Mouse (Mus musculus) midbrain, embryonic 13.5 days (tissue): ENCODE results near the gene Gatb. TPM values are rescaled to one million over a fixed set of nuclear protein-coding genes. Genes with fewer than 3 reads are reported as not detected.
A peak's percentile ranks its signal among the peaks of the same experiment; 100 is the strongest.

Experiments used
- ATAC-seq: fragments of 200-750 bp; cut with Nextera tagmentation; 2 replicates; pipeline ENCODE4 v1.8.0; 2017; ENCODE audit warnings: mild to moderate bottlenecking, moderate TSS enrichment, moderate library complexity
- H3K27ac ChIP-seq: fragments of 300-500 bp; sonication (generic); 2 replicates; pipeline ENCODE4 v1.5.1; 2015; ENCODE audit warnings: inconsistent platforms, mild to moderate bottlenecking, moderate library complexity
- H3K27me3 ChIP-seq: fragments of 300-500 bp; sonication (generic); 2 replicates; pipeline ENCODE4 v1.6.1; 2015; ENCODE audit warnings: mild to moderate bottlenecking, inconsistent platforms
- H3K36me3 ChIP-seq: fragments of 300-500 bp; sonication (generic); 2 replicates; pipeline ENCODE4 v1.6.1; 2015; ENCODE audit warnings: mild to moderate bottlenecking, inconsistent platforms
- H3K4me1 ChIP-seq: fragments of 300-500 bp; sonication (generic); replicated peaks from 2 replicates; pipeline ENCODE4 v1.6.1; 2015; ENCODE audit warnings: inconsistent platforms
- H3K4me2 ChIP-seq: fragments of 300-500 bp; sonication (generic); replicated peaks from 2 replicates; pipeline ENCODE4 v1.6.1; 2015; ENCODE audit warnings: moderate library complexity, mild to moderate bottlenecking, inconsistent platforms
- H3K4me3 ChIP-seq: fragments of 300-500 bp; sonication (generic); replicated peaks from 2 replicates; pipeline ENCODE4 v1.5.1; 2015; ENCODE audit warnings: mild to moderate bottlenecking, inconsistent platforms
- H3K9ac ChIP-seq: fragments of 300-500 bp; sonication (generic); replicated peaks from 2 replicates; pipeline ENCODE4 v1.6.1; 2015; ENCODE audit warnings: mild to moderate bottlenecking, inconsistent platforms
- H3K9me3 ChIP-seq: fragments of 300-500 bp; sonication (generic); 2 replicates; pipeline ENCODE4 v1.6.1; 2016; ENCODE audit warnings: mild to moderate bottlenecking, inconsistent platforms
- WGBS: fragments of 180-500 bp; shearing (Covaris S2); methylation state at CpG from one replicate; pipeline ENCODE4 v1.1.7; 2015; 5-methylcytosine and 5-hydroxymethylcytosine counted together
- polyA plus RNA-seq: library from polyadenylated mRNA; unstranded; fragments of >200 nt; fragmentation: Nextera tagmentation; extraction: Ambion mirVana; gene quantifications from 2 replicates; pipeline ENCODE4 v1.2.1, GENCODE M21; 2015

Gatb gene
- polyA plus RNA-seq, 1 experiment from 2014 or later: 25.0 TPM

DNA sequence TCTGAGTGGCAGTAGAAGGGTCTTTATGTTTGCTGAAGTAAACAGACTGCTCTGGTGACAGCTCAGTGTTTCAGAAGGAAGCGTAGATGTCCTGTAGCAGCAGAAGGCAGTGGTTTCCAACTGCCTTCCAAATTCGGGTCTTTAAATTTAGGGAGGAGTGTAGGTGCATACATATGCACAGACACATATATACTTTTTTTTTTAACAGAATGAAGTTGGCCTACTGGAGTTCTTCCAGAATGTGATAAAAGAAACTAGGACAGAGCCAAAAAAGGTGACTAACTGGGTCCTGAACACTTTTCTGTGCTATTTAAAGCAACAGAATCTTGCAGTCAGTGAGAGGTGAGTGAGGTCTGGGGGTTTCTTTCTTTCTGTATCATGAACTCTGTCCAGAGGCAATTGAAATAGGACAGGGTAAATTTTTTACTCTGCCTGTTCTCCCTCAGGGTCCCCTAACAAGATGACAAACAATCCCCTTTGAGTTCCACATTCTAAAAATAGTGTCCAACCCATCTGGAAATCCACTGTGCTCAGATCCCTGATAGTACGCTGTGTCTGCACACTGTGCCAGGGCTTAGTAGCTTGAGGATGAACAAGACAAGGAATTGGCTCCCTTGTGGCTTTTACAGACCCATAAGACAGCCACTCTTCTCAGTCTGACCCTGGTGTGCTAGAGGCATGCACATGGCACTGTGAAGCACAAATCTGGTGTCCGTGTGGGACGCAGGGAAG is 63.0 kb downstream of the Gatb start:
- 95% methylated on average over 5 of the region's 5 CpGs for WGBS
- Histone ChIP-seq H3K4me2 (no peak overlapping the region), H3K9me3 (no peaks in the 10 kb centered on the region), H3K4me3 (no peak overlapping the region), H3K9ac (no peak overlapping the region), H3K36me3 (no peaks in the 10 kb centered on the region), H3K27ac (no peak overlapping the region), H3K4me1 (no peaks in the 10 kb centered on the region), H3K27me3 (no peaks in the 10 kb centered on the region)
- no peak for ATAC-seq

GRCm38 (mm10) chr3:85641751-85642150 is 67.8 kb downstream of the Gatb start:
- Histone ChIP-seq H3K4me3 (no peak overlapping the region), H3K4me2 (no peak overlapping the region), H3K27ac (no peak overlapping the region), H3K27me3 (no peaks in the 10 kb centered on the region), H3K36me3 (0 out of 2 replicates have a peak, but pooled peaks cover 5% of the 10 kb centered on the region), H3K4me1 (no peaks in the 10 kb centered on the region), H3K9me3 (no peaks in the 10 kb centered on the region), H3K9ac (no peak overlapping the region)
- no peak for ATAC-seq
- WGBS: 84% methylated on average over 3 of the region's 3 CpGs

- Histone ChIP-seq H3K4me1 (no peaks in the 10 kb centered on the region), H3K9me3 (no peaks in the 10 kb centered on the region), H3K36me3 (peaks cover 7% of the 10 kb centered on the region; the same call in 1 of the 2 replicates), H3K27ac (0 out of 2 replicates have a peak overlapping the region, but pooled peaks have one; percentile 47), H3K4me3 (no peak overlapping the region), H3K27me3 (no peaks in the 10 kb centered on the region), H3K9ac (no peak overlapping the region), H3K4me2 (no peak overlapping the region)
- over 99% methylated on average over 3 of the region's 3 CpGs for WGBS
- ATAC-seq: no peak
These were observed 70.9 kb downstream of the Gatb start for GRCm38 (mm10) chr3:85644814-85645213.

- Histone ChIP-seq H3K27ac (peak overlapping the region; percentile 47; the same call in 1 of the 2 replicates), H3K4me3 (no peak overlapping the region), H3K36me3 (peaks cover 7% of the 10 kb centered on the region; the same call in 1 of the 2 replicates), H3K4me1 (no peaks in the 10 kb centered on the region), H3K4me2 (no peak overlapping the region), H3K27me3 (no peaks in the 10 kb centered on the region), H3K9ac (no peak overlapping the region), H3K9me3 (no peaks in the 10 kb centered on the region)
- WGBS: 80% methylated on average over 7 of the region's 7 CpGs
- ATAC-seq: peak; percentile 53; the same call in 1 of the 2 replicates
These were observed 71.6 kb downstream of the Gatb start for GRCm38 (mm10) chr3:85645517-85646004.

DNA sequence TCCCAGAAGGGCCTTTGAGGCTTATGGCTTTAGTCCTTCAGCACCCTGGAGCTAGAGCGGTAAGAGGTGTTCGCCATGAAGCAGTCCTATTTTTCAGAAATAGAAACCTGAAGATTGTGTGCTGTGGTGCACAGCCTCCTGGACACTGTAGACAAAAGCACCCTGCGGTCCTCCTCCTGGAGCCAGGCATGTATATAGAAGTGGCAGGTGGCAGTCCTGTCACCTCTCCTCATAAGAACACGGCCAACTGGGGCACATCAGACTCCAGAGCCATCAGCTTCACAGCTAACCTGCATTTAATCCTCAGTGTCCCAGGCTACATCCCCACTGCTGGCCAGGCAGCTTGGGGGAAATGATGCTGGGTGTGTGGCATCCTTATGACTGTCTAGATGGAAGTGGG is 75.3 kb downstream of the Gatb start:
- 90% methylated on average over 4 of the region's 4 CpGs for WGBS
- H3K9ac ChIP-seq: no peak overlapping the region
- H3K4me2 ChIP-seq: no peak overlapping the region
- peaks cover 7% of the 10 kb centered on the region for H3K4me1 ChIP-seq
- ATAC-seq: no peak
- H3K4me3 ChIP-seq: no peak overlapping the region
- no peak overlapping the region for H3K27ac ChIP-seq
- H3K9me3 ChIP-seq: no peaks in the 10 kb centered on the region
- no peaks in the 10 kb centered on the region for H3K27me3 ChIP-seq
- H3K36me3 ChIP-seq: peaks cover 7% of the 10 kb centered on the region; the same call in 1 of the 2 replicates

DNA sequence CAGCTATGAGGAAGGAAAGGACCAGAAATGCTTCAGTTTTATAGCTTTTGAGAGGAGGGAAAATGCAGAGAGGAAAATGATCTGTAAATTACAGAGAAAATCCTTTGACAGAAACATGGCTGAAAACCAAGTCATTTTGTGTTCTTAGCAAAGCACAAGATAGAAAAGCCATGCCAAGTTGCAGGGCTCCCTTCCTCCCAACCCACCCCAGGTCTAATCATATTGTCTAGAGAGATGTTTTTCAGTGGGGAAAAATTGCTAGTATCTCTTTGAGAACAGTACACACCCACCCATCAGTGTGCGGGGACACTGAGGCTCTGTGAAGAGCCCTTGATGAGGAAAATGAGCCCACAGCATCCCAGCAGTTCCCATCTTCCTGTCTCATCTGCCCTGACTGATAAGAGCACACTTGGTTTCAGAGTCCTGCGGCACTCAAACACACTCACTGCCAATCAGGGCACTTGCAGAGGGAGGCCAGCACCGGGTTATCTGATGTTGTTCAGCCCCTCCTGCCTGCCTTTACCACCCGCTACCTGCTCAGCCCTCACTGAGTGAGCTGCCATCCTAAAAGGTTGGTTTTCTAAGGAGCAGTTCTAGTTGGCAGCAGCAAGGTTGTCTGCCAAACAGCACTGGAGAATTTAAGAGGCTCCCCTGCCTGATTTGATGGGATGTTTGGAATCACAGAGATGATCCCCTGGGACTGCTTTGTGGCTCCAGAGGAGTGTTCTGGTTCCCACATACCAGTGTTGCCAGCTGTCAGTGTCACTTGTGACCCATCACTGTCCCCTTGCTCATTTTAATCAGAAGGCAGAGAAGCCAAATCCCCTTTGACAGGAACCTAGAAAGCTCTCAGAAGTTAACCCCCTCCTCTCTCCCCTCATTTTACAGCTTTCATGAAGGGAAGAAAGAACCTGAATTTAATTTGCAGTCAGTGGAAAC is 79.1 kb downstream of the Gatb start:
- H3K36me3 ChIP-seq: peaks cover 9% of the 10 kb centered on the region; the same call in 1 of the 2 replicates
- H3K4me1 ChIP-seq: peaks cover 7% of the 10 kb centered on the region
- H3K27ac ChIP-seq: 0 out of 2 replicates have a peak overlapping the region, but pooled peaks have one; percentile 19
- 0 out of 2 replicates have a peak, but pooled peaks have one; percentile 30 for ATAC-seq
- no peak overlapping the region for H3K4me3 ChIP-seq
- H3K9ac ChIP-seq: no peak overlapping the region
- H3K27me3 ChIP-seq: no peaks in the 10 kb centered on the region
- no peaks in the 10 kb centered on the region for H3K9me3 ChIP-seq
- H3K4me2 ChIP-seq: no peak overlapping the region
- 68% methylated on average over 4 of the region's 4 CpGs for WGBS

DNA sequence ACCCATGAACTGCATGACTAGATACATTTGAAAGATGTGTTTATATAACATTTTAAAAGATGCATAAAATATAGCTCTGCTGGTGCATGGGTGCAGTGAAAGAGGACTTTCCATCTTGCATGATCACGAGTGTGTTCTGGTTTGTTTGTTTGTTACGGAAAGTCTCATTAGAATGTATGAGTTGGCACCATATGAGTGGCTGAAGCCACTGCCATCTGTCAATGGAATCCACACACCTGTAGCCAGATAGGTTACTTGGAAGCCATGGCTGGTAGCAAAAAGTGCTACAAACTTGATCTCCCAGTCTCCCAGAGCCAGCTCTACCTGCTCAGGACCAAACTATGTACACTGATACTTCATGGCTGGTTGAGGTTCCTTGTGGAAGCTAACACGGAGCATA is 81.6 kb downstream of the Gatb start:
- H3K9ac ChIP-seq: no peak overlapping the region
- no peak overlapping the region for H3K4me3 ChIP-seq
- 98% methylated on average over 3 of the region's 3 CpGs for WGBS
- no peaks in the 10 kb centered on the region for H3K27me3 ChIP-seq
- peaks cover 7% of the 10 kb centered on the region; the same call in 1 of the 2 replicates for H3K36me3 ChIP-seq
- H3K4me2 ChIP-seq: no peak overlapping the region
- no peaks in the 10 kb centered on the region for H3K9me3 ChIP-seq
- H3K4me1 ChIP-seq: peaks cover 7% of the 10 kb centered on the region
- no peak overlapping the region for H3K27ac ChIP-seq
- ATAC-seq: no peak

DNA sequence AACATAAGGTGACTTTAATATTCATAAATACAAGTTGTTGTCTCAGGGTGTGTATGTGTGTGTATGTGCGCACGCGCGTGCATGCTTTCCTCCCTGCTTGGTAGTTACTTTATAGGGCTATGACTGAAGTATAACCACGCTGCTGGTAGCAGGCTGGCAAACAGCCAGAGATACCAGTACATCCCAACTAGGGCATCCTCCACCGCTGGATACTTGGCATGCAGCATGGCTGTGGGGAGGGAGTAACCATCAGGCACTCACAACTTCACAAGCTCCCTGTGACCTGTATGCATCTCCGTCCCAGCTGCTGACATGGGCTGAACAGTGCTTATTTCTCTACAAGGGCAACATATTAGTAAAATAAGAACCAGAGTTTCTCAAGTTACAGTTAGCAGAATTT is 85.8 kb downstream of the Gatb start:
- WGBS: 91% methylated on average over 7 of the region's 7 CpGs
- H3K27me3 ChIP-seq: no peaks in the 10 kb centered on the region
- H3K4me1 ChIP-seq: no peaks in the 10 kb centered on the region
- H3K36me3 ChIP-seq: peaks cover 6% of the 10 kb centered on the region; the same call in 1 of the 2 replicates
- H3K9me3 ChIP-seq: no peaks in the 10 kb centered on the region
- no peak overlapping the region for H3K4me2 ChIP-seq
- no peak overlapping the region for H3K9ac ChIP-seq
- no peak overlapping the region for H3K27ac ChIP-seq
- no peak for ATAC-seq
- no peak overlapping the region for H3K4me3 ChIP-seq

GRCm38 (mm10) chr3:85661926-85662813 is 88.3 kb downstream of the Gatb start:
- no peak for ATAC-seq

GRCm38 (mm10) chr3:85663826-85664225 is 89.9 kb downstream of the Gatb start:
- Histone ChIP-seq H3K27me3 (no peaks in the 10 kb centered on the region), H3K4me1 (no peaks in the 10 kb centered on the region), H3K4me3 (no peak overlapping the region), H3K4me2 (no peak overlapping the region), H3K36me3 (no peaks in the 10 kb centered on the region), H3K9me3 (no peaks in the 10 kb centered on the region), H3K27ac (no peak overlapping the region), H3K9ac (no peak overlapping the region)
- no peak for ATAC-seq
- WGBS: 69% methylated on average over 5 of the region's 5 CpGs

More at GRCm38 (mm10) chr3:85661926-85662813, 88.3 kb downstream of the Gatb start:
- H3K27ac ChIP-seq: no peak overlapping the region
- no peak overlapping the region for H3K4me2 ChIP-seq
- no peaks in the 10 kb centered on the region for H3K9me3 ChIP-seq
- no peak overlapping the region for H3K4me3 ChIP-seq
- H3K27me3 ChIP-seq: no peaks in the 10 kb centered on the region
- H3K36me3 ChIP-seq: no peaks in the 10 kb centered on the region
- H3K4me1 ChIP-seq: no peaks in the 10 kb centered on the region
- no peak overlapping the region for H3K9ac ChIP-seq
- WGBS: 74% methylated on average over 10 of the region's 10 CpGs

- H3K9me3 ChIP-seq: no peaks in the 10 kb centered on the region
- WGBS: 88% methylated on average over 10 of the region's 10 CpGs
- no peaks in the 10 kb centered on the region for H3K36me3 ChIP-seq
- H3K4me1 ChIP-seq: no peaks in the 10 kb centered on the region
- no peak overlapping the region for H3K27ac ChIP-seq
- H3K4me3 ChIP-seq: no peak overlapping the region
- no peak overlapping the region for H3K9ac ChIP-seq
- no peak overlapping the region for H3K4me2 ChIP-seq
- ATAC-seq: no peak
- H3K27me3 ChIP-seq: no peaks in the 10 kb centered on the region
These were observed 90.8 kb downstream of the Gatb start for GRCm38 (mm10) chr3:85664591-85665171.
